In genomic region chr17:45734881-45735280, GRCm38 (mm10) we compare ENCODE assay signal across 9 mouse cellular contexts. TPM values are rescaled to one million over a fixed set of nuclear protein-coding genes. Genes with fewer than 3 reads are reported as not detected.
A peak's percentile ranks its signal among the peaks of the same experiment; 100 is the strongest.
DNase-seq lines count a peak whose midpoint lies in the region; ATAC-seq and TF ChIP-seq lines count a peak whose summit lies in the region.
"Had no signal": no experiment of that assay in that cellular context is flagged by ENCODE, and none has a peak within 500 bp of the region (broad histone marks: within the 10 kb centered on the region; RNA-seq: fewer than 3 reads in every experiment).

No protein-coding gene starts in this region.

- H3K36me3 ChIP-seq in heart, embryonic 11.5 days (ENCODE audit: control insufficient read depth, insufficient read depth, low read length): no peaks in the 10 kb centered on the region
- no peaks in the 10 kb centered on the region for H3K36me3 ChIP-seq in ES-E14 (ENCODE audit: control insufficient read depth, insufficient read depth, low read length, poor library complexity, severe bottlenecking)
- no peaks in the 10 kb centered on the region for H3K36me3 ChIP-seq in forebrain, embryonic 12.5 days (replicated peaks)
- H3K36me3 ChIP-seq in liver, embryonic 12.5 days: no peaks in the 10 kb centered on the region

- H3K4me3 ChIP-seq in heart, embryonic 11.5 days (ENCODE audit: low read depth, low read length): no peak overlapping the region
- peak overlapping the region; percentile 58 to 62; a peak in 2 of 4 replicates for H3K4me3 ChIP-seq in ES-E14 (ENCODE audit: insufficient read depth in 1 of 2, low read depth in 1 of 2, low read length in 2 of 2, poor library complexity in 1 of 2, severe bottlenecking in 1 of 2)
- no peak overlapping the region for H3K4me3 ChIP-seq in forebrain, embryonic 12.5 days (replicated peaks)
- no peak overlapping the region for H3K4me3 ChIP-seq in liver, embryonic 12.5 days

- H3K4me2 ChIP-seq in heart, embryonic 11.5 days: 0 out of 2 replicates have a peak overlapping the region, but pooled peaks have one; percentile 1
- H3K4me2 ChIP-seq in forebrain, embryonic 12.5 days: peak overlapping the region; percentile 69; the same call in 1 of the 2 replicates
- H3K4me2 ChIP-seq in liver, embryonic 12.5 days: peak overlapping the region; percentile 80; the same call in 1 of the 2 replicates

- H3K27me3 ChIP-seq in heart, embryonic 11.5 days (ENCODE audit: control insufficient read depth, insufficient read depth, low read length): peaks cover 23% of the 10 kb centered on the region
- H3K27me3 ChIP-seq in forebrain, embryonic 12.5 days: peaks cover 21% of the 10 kb centered on the region
- H3K27me3 ChIP-seq in liver, embryonic 12.5 days (replicated peaks): peaks cover 45% of the 10 kb centered on the region

- intact Hi-C loops in heart, postnatal 14 days (cut with DNase I): loop anchor here (1.0 to 5.0 kb wide), 5 partner anchors 72 to 562 kb away; partner anchors contain the start of genes Dlk2 and Vegfa

- WGBS in heart, embryonic 11.5 days (ENCODE audit: insufficient replicate concordance): 74% methylated on average over 4 of the region's 4 CpGs
- WGBS in forebrain, embryonic 12.5 days: 54% methylated on average over 4 of the region's 4 CpGs
- 54% methylated on average over 4 of the region's 4 CpGs for WGBS in liver, embryonic 12.5 days (ENCODE audit: insufficient replicate concordance)

- DNase-seq in heart, postnatal 14 days: no peak
- no peak for DNase-seq in ES-E14 (ENCODE audit: low read depth, low spot score)
- no peak for DNase-seq in B cell, adult 2 months
- DNase-seq in lung, postnatal 25 days (ENCODE audit: low spot score): no peak

- peaks cover 38% of the 10 kb centered on the region for H3K4me1 ChIP-seq in heart, embryonic 11.5 days (ENCODE audit: control insufficient read depth, insufficient read depth, low read length)
- H3K4me1 ChIP-seq in ES-E14 (ENCODE audit: control insufficient read depth in 2 of 2, insufficient read depth in 2 of 2, low read length in 2 of 2, poor library complexity in 1 of 2): peaks cover 4 to 29% of the 10 kb centered on the region in 2 experiments; a peak in 3 of 4 replicates
- peaks cover 42% of the 10 kb centered on the region for H3K4me1 ChIP-seq in forebrain, embryonic 12.5 days
- peaks cover 46% of the 10 kb centered on the region for H3K4me1 ChIP-seq in liver, embryonic 12.5 days

- H3K9me3 ChIP-seq in heart, embryonic 11.5 days (replicated peaks; ENCODE audit: control insufficient read depth, low read length): no peaks in the 10 kb centered on the region
- H3K9me3 ChIP-seq in ES-E14 (ENCODE audit: control insufficient read depth, insufficient read depth, low read depth, low read length): no peaks in the 10 kb centered on the region
- no peaks in the 10 kb centered on the region for H3K9me3 ChIP-seq in forebrain, embryonic 12.5 days
- no peaks in the 10 kb centered on the region for H3K9me3 ChIP-seq in liver, embryonic 12.5 days (replicated peaks)

- H3K27ac ChIP-seq in heart, embryonic 11.5 days (ENCODE audit: low read depth, low read length): peak overlapping the region; percentile 24; the same call in 1 of the 2 replicates
- H3K27ac ChIP-seq in ES-E14 (ENCODE audit: insufficient read depth, low read depth, low read length, poor library complexity, severe bottlenecking): no peak overlapping the region
- H3K27ac ChIP-seq in forebrain, embryonic 12.5 days: peak overlapping the region; percentile 76; the same call in 1 of the 2 replicates
- H3K27ac ChIP-seq in liver, embryonic 12.5 days: peak overlapping the region; percentile 89

- no peak for ATAC-seq in heart, embryonic 11.5 days (replicated peaks; ENCODE audit: insufficient number of reproducible peaks, low FRiP score, low TSS enrichment)
- ATAC-seq in forebrain, embryonic 12.5 days (ENCODE audit: low FRiP score): no peak
- no peak; the same call in 1 of the 2 replicates for ATAC-seq in liver, embryonic 12.5 days
- ATAC-seq in CD4-positive, CD25-positive, alpha-beta regulatory T cell, adult 4 months: no peak

- no peak overlapping the region for H3K9ac ChIP-seq in heart, embryonic 11.5 days (ENCODE audit: low read depth, low read length)
- peak overlapping the region; percentile 0; the same call in 1 of the 2 replicates for H3K9ac ChIP-seq in ES-E14 (ENCODE audit: insufficient read depth, low read depth, low read length, poor library complexity, severe bottlenecking)
- peak overlapping the region; percentile 58; the same call in 1 of the 2 replicates for H3K9ac ChIP-seq in forebrain, embryonic 12.5 days
- H3K9ac ChIP-seq in liver, embryonic 12.5 days: peak overlapping the region; percentile 60; the same call in 1 of the 2 replicates

- in situ Hi-C loops in ES-E14 (cut with MboI; ENCODE audit: low sequenced_read_pairs in 2 of 2, unreplicated experiment in 2 of 2): loop anchor here in 1 of 2 experiments (5.0 kb wide), 1 partner anchor 297 kb away; the partner anchor contains the start of gene Vegfa

TF ChIP-seq in ES-E14, 5 proteins besides CTCF, POLR2A, EP300 and RAD21:
- TF ChIP-seq ZNF384 (IDR thresholded peaks at IDR 0.05; ENCODE audit: low read depth, low read length) (no peak), CHD2 (IDR thresholded peaks at IDR 0.05; ENCODE audit: low read depth, low read length) (no peak), ZC3H11A (IDR thresholded peaks at IDR 0.05; ENCODE audit: borderline replicate concordance, low read depth, low read length) (no peak), HCFC1 (IDR thresholded peaks at IDR 0.05; ENCODE audit: borderline replicate concordance, insufficient read depth, low read length) (no peak), MAFK (IDR thresholded peaks at IDR 0.05; ENCODE audit: insufficient read depth, low read depth, low read length) (no peak)

RNA-seq across cellular contexts. Expression of gene 1600014C23Rik, which starts 1.2 kb away (rescaled TPM):
- 0.48 and 0.80 TPM in 2 replicates for polyA plus RNA-seq in heart, embryonic 11.5 days (2014; fragmentation: Nextera tagmentation; extraction: Ambion mirVana)
- total RNA-seq in heart, postnatal 14 days (2021): under 1 TPM in 1 of 2 experiments, not detected in 1; 0.60 TPM
- 0.58 TPM in 1 of 2 replicates, not detected in the other for total RNA-seq in ES-E14 (2012; rRNA removed)
- polyA plus RNA-seq in forebrain, embryonic 12.5 days (2016; fragmentation: Nextera tagmentation; extraction: Ambion mirVana): 0.83 TPM in 1 of 2 replicates, not detected in the other
- polyA plus RNA-seq in liver, embryonic 12.5 days (2016; fragmentation: Nextera tagmentation; extraction: Ambion mirVana): not detected in 2 replicates
- polyA plus RNA-seq in CD4-positive, CD25-positive, alpha-beta regulatory T cell, adult 4 months (2017; shearing (Covaris generic)): not detected
- polyA plus RNA-seq: erythroblast, embryonic 14.5 days had no signal

RNA-seq across cellular contexts. Expression of gene Tmem63b, which starts 48.2 kb away (rescaled TPM):
- 27.6 and 29.8 TPM in 2 replicates for polyA plus RNA-seq in heart, embryonic 11.5 days (2014; fragmentation: Nextera tagmentation; extraction: Ambion mirVana)
- 10 to 100 TPM; 78.4 to 81.2 TPM for total RNA-seq in heart, postnatal 14 days (2021)
- 89.1 and 139 TPM in 2 replicates for total RNA-seq in ES-E14 (2012; rRNA removed)
- 85.7 and 89.3 TPM in 2 replicates for polyA plus RNA-seq in forebrain, embryonic 12.5 days (2016; fragmentation: Nextera tagmentation; extraction: Ambion mirVana)
- 12.9 and 13.7 TPM in 2 replicates for polyA plus RNA-seq in liver, embryonic 12.5 days (2016; fragmentation: Nextera tagmentation; extraction: Ambion mirVana)
- 1 to 10 TPM; 3.8 to 4.8 TPM for polyA plus RNA-seq in CD4-positive, CD25-positive, alpha-beta regulatory T cell, adult 4 months (2017; shearing (Covaris generic))

RNA-seq across cellular contexts. Expression of gene Mrpl14, which starts 48.8 kb away (rescaled TPM):
- 131 and 135 TPM in 2 replicates for polyA plus RNA-seq in heart, embryonic 11.5 days (2014; fragmentation: Nextera tagmentation; extraction: Ambion mirVana)
- total RNA-seq in heart, postnatal 14 days (2021): 100 to 1,000 TPM; 116 to 123 TPM
- total RNA-seq in ES-E14 (2012; rRNA removed): 39.2 and 48.2 TPM in 2 replicates
- polyA plus RNA-seq in forebrain, embryonic 12.5 days (2016; fragmentation: Nextera tagmentation; extraction: Ambion mirVana): 98.8 and 112 TPM in 2 replicates
- polyA plus RNA-seq in liver, embryonic 12.5 days (2016; fragmentation: Nextera tagmentation; extraction: Ambion mirVana): 148 and 151 TPM in 2 replicates
- 10 to 100 TPM; 91.5 to 92.9 TPM for polyA plus RNA-seq in CD4-positive, CD25-positive, alpha-beta regulatory T cell, adult 4 months (2017; shearing (Covaris generic))

Comparison
In these comparisons a context has a peak if more than half of its experiments do, and no peak if none do; other contexts are left out.
1. H3K4me2 ChIP-seq: peak in every context shown above with its lines; median percentile 80 in liver, embryonic 12.5 days; 69 in forebrain, embryonic 12.5 days; 1 in heart, embryonic 11.5 days.
2. H3K4me3 ChIP-seq: peak in ES-E14 (2 of 2); none in heart, embryonic 11.5 days (single experiment), forebrain, embryonic 12.5 days (single experiment) and liver, embryonic 12.5 days (single experiment).